Mouse (Mus musculus) leukemia stem cell, adult 10-12 weeks (primary cell): ENCODE data around the gene Tceal8. TPM values are rescaled to one million over a fixed set of nuclear protein-coding genes. Genes with fewer than 3 reads are reported as not detected.

Experiments used
- polyA plus RNA-seq: library from polyadenylated mRNA; stranded (reverse); fragments of >175 nt; gene quantifications from 2 replicates; pipeline ENCODE4 v1.2.3, GENCODE M21; 2012; ENCODE audit warnings: low replicate concordance

Tceal8 gene
- 1.7 and 8.4 TPM in 2 replicates for polyA plus RNA-seq

DNA sequence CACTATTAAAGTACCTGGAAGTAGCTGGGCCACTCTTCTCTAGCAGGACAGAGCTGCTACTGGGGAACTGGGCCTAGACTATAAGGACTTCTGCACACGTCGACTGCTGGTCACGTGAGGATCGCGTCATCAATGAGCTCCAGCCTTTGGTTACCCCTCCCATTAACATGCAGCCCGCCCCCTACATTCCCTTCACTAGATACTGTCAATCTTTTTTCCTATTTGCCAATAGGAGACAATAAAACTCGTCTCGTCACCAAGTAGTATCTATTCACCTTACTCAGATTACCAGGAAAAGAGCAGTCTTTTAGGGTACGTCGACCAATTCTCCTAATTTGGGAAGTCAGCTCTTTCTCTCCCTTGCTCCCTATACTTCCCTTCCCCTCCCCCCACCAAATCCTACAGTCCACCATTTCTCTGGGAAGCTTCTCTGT is at the start of gene Tceal8:
Tceal8 (minus strand) TSS at position 225 of the 434 bp plus-strand sequence.

DNA sequence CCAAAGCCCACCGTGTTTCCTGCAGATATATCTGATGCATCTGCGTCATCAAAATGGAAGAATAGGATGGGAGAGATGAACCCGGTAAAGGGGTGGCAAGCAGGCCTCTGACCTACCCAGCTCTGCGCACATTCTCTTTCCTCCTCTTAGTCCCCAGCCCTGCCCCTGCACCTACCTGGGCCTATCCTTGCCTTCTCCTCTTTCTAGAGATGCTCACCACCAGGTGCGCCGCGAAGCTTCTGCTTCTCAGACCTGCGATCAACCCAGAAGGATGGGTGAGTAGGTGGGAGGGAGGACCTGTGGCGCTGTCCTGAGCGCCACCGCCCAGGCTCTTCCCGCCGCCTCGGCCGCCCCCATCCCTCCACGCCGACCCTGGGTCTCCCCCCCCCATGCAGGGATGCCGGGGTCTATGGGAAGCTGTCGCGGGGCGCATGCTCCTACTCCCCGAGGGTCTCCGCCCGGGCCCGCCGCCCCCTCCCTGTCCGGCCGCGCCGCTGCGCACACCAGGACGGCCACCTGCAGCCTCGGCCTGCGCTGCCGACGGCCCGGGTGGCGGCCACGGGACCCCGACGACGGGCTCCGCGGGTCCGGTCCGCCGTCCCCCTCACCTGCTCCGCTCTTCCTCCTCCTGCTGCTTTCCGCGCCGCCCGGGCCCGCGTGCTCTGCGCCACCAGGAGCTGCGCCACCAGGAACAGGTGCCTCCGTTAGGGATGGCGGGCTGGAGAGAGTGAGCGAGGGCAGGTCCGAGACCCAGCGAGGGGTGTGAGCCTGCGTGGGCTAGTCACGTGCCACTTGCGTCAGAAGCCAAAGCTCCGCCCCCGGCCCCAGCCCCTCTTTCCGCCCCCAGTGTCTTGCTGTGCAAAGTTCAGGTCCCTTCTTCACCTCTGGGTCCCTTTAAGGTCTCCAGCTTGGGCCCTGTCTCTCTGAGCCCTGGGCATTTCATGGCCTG is 42.9 kb upstream of the Tceal8 start, which contains the start of the genes Tceal7 and Bex1:
Tceal7 (plus strand) TSS at position 51 of the 949 bp plus-strand sequence.
Bex1 (minus strand) TSS at position 785 of the 949 bp plus-strand sequence.

DNA sequence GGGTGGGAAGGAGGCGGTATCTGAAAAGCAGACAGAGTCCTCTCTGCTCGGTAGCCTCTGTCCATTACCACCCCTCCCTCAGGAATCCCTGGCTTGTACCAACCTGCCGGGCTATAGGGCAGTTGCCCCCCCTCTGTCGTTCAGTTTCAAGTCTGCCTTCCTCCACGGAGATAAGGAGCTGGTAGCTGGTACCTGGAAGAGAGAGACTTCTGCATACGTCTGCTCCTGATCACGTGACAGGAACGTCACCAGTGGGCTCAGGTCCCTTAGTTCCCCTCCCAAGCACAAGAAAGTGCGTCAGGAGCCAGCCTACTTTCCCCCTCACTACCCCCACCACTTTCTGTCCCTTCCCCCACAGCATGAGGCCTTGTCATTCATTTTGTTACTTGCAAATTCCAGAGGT is 31.5 kb upstream of the Tceal8 start, which contains the start of gene Tceal5:
Tceal5 (minus strand) TSS at position 213 of the 403 bp plus-strand sequence.

DNA sequence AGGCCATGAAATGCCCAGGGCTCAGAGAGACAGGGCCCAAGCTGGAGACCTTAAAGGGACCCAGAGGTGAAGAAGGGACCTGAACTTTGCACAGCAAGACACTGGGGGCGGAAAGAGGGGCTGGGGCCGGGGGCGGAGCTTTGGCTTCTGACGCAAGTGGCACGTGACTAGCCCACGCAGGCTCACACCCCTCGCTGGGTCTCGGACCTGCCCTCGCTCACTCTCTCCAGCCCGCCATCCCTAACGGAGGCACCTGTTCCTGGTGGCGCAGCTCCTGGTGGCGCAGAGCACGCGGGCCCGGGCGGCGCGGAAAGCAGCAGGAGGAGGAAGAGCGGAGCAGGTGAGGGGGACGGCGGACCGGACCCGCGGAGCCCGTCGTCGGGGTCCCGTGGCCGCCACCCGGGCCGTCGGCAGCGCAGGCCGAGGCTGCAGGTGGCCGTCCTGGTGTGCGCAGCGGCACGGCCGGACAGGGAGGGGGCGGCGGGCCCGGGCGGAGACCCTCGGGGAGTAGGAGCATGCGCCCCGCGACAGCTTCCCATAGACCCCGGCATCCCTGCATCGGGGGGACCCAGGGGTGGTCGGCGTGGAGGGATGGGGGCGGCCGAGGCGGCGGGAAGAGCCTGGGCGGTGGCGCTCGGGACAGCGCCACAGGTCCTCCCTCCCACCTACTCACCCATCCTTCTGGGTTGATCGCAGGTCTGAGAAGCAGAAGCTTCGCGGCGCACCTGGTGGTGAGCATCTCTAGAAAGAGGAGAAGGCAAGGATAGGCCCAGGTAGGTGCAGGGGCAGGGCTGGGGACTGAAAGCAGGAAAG is 33.1 kb downstream of the Tceal8 start, which contains the start of gene Bex4:
Bex4 (plus strand) TSS at position 170 of the 813 bp plus-strand sequence.

Other genes with a start within 250 kb of the Tceal8 start
- gene Arxes2, start 178.5 kb downstream of the Tceal8 start, polyA plus RNA-seq, result 1.5 and 2.1 TPM in 2 replicates
- 0.44 and 0.49 TPM in 2 replicates for gene Arxes1, start 139.0 kb downstream of the Tceal8 start, polyA plus RNA-seq
- gene Bex2, start 104.1 kb downstream of the Tceal8 start, polyA plus RNA-seq, result not detected in 2 replicates
- not detected in 2 replicates for gene Nxf3, start 87.1 kb downstream of the Tceal8 start, polyA plus RNA-seq
- gene Bex4, start 33.3 kb downstream of the Tceal8 start, polyA plus RNA-seq, result 21.6 and 44.9 TPM in 2 replicates
- 0.29 TPM in 1 of 2 replicates, not detected in the other for gene Tceal5, start 31.5 kb upstream of the Tceal8 start, polyA plus RNA-seq
- gene Tceal7, start 42.4 kb upstream of the Tceal8 start, polyA plus RNA-seq, result not detected in 2 replicates
- gene Bex1, start 43.2 kb upstream of the Tceal8 start, polyA plus RNA-seq, result 1.2 TPM in 1 of 2 replicates, not detected in the other
- 30.1 and 38.4 TPM in 2 replicates for gene Tceal9, start 72.7 kb upstream of the Tceal8 start, polyA plus RNA-seq
- 109 and 322 TPM in 2 replicates for gene Bex3, start 97.9 kb upstream of the Tceal8 start, polyA plus RNA-seq